Mouse (Mus musculus): ENCODE data around the gene Myo15b.

Gene Myo15b

GRCm38 (mm10) chr11:115858354-115858753 is at the start of gene Myo15b:
TSS of gene Myo15b (plus strand) at chr11:115858406.
- peak; percentile 24 for DNase-seq (ENCODE audit: low read depth, low spot score)

GRCm38 (mm10) chr11:115808696-115809310 is 49.4 kb upstream of the Myo15b start:
- DNase-seq (ENCODE audit: low read depth, low spot score) = no peak

GRCm38 (mm10) chr11:115809311-115809781 is 48.9 kb upstream of the Myo15b start:
- no peak for DNase-seq (ENCODE audit: low read depth, low spot score)

GRCm38 (mm10) chr11:115810377-115810776 is 47.8 kb upstream of the Myo15b start:
- no peak for DNase-seq (ENCODE audit: low read depth, low spot score)

GRCm38 (mm10) chr11:115811381-115812093 is 46.7 kb upstream of the Myo15b start:
- DNase-seq (ENCODE audit: low read depth, low spot score) = no peak

- DNase-seq (ENCODE audit: low read depth, low spot score) = no peak
Measured at GRCm38 (mm10) chr11:115812095-115812494, 46.1 kb upstream of the Myo15b start.

- DNase-seq (ENCODE audit: low read depth, low spot score) = peak; percentile 14
Measured at GRCm38 (mm10) chr11:115812533-115813420, 45.4 kb upstream of the Myo15b start.

GRCm38 (mm10) chr11:115813507-115814296 is 44.5 kb upstream of the Myo15b start, which contains the start of gene Caskin2:
TSS of gene Caskin2 (minus strand) at chr11:115813639.
- DNase-seq (ENCODE audit: low read depth, low spot score) = peak; percentile 97

- peak; percentile 91 for DNase-seq (ENCODE audit: low read depth, low spot score)
Measured at GRCm38 (mm10) chr11:115814605-115815450, 43.4 kb upstream of the Myo15b start, which contains the start of gene Tsen54. TSS of gene Tsen54 (plus strand) at chr11:115814724.

GRCm38 (mm10) chr11:115817331-115817730 is 40.9 kb upstream of the Myo15b start:
- DNase-seq (ENCODE audit: low read depth, low spot score) = no peak

- no peak for DNase-seq (ENCODE audit: low read depth, low spot score)
Measured at GRCm38 (mm10) chr11:115819915-115820623, 38.1 kb upstream of the Myo15b start.

- DNase-seq (ENCODE audit: low read depth, low spot score) = no peak
Measured at GRCm38 (mm10) chr11:115821001-115821400, 37.2 kb upstream of the Myo15b start.

- peak; percentile 93 for DNase-seq (ENCODE audit: low read depth, low spot score)
Measured at GRCm38 (mm10) chr11:115823774-115824740, 34.1 kb upstream of the Myo15b start, which contains the start of gene Llgl2. TSS of gene Llgl2 (plus strand) at chr11:115824049.

- DNase-seq (ENCODE audit: low read depth, low spot score) = peak; percentile 19
Measured at GRCm38 (mm10) chr11:115824813-115825212, 33.4 kb upstream of the Myo15b start.

- DNase-seq (ENCODE audit: low read depth, low spot score) = no peak
Measured at GRCm38 (mm10) chr11:115826487-115826886, 31.7 kb upstream of the Myo15b start.

GRCm38 (mm10) chr11:115827624-115828023 is 30.6 kb upstream of the Myo15b start:
- no peak for DNase-seq (ENCODE audit: low read depth, low spot score)

GRCm38 (mm10) chr11:115829036-115829435 is 29.2 kb upstream of the Myo15b start:
- DNase-seq (ENCODE audit: low read depth, low spot score) = no peak
